ENCODE assay signal across 10 mouse cellular contexts in genomic region chr1:194808261-194808660, GRCm38 (mm10).
DNase-seq lines count a peak whose midpoint lies in the region; ATAC-seq and TF ChIP-seq lines count a peak whose summit lies in the region.
"Had no signal": no experiment of that assay in that cellular context is flagged by ENCODE, and none has a peak within 500 bp of the region (broad histone marks: within the 10 kb centered on the region; RNA-seq: fewer than 3 reads in every experiment).

No protein-coding gene starts in this region.

- H3K4me1 ChIP-seq in intestine, embryonic 14.5 days (replicated peaks; ENCODE audit: control insufficient read depth, insufficient read depth, low read length) = 0 out of 2 replicates have a peak, but pooled peaks cover 2% of the 10 kb centered on the region
- H3K4me1 ChIP-seq in intestine, postnatal 0 days (replicated peaks; ENCODE audit: control insufficient read depth, insufficient read depth, low read length) = no peaks in the 10 kb centered on the region
- no peaks in the 10 kb centered on the region for H3K4me1 ChIP-seq in intestine, embryonic 16.5 days (ENCODE audit: control insufficient read depth, insufficient read depth, low read length)
- H3K4me1 ChIP-seq in cerebellum, adult 2 months (ENCODE audit: control insufficient read depth, insufficient read depth, low read length) = no peaks in the 10 kb centered on the region; the same call in 1 of the 2 replicates

- peak overlapping the region; percentile 48; the same call in 1 of the 2 replicates for H3K27ac ChIP-seq in intestine, embryonic 14.5 days (ENCODE audit: low read depth)
- H3K27ac ChIP-seq in intestine, postnatal 0 days (ENCODE audit: low read depth, low read length) = no peak overlapping the region
- H3K27ac ChIP-seq in intestine, embryonic 16.5 days (ENCODE audit: low read length) = no peak overlapping the region
- H3K27ac ChIP-seq in cerebellum, adult 2 months (ENCODE audit: insufficient read depth, low read length) = no peak overlapping the region
- H3K27ac ChIP-seq: left cerebral cortex, adult 2 months had no signal

- DNase-seq in intestine, embryonic 14.5 days (ENCODE audit: low spot score) = peak; percentile 51
- peak; percentile 43 for DNase-seq in gastrocnemius, postnatal 14 days
- DNase-seq in lung, postnatal 25 days (ENCODE audit: low spot score) = peak; percentile 64
- no peak for DNase-seq in spleen, adult 18-20 months
- no peak for DNase-seq in right cerebral cortex, postnatal 36 days (ENCODE audit: low spot score in 2 of 2)
- no peak for DNase-seq in cerebellum, adult 2 months
- DNase-seq: adrenal gland, postnatal 25 days had no signal

- TF ChIP-seq POLR2A in cerebellum, adult 2 months (IDR thresholded peaks at IDR 0.05; ENCODE audit: borderline replicate concordance, insufficient read depth, low read length) = no peak

- H3K36me3 ChIP-seq in intestine, embryonic 14.5 days (ENCODE audit: control insufficient read depth, insufficient read depth, low read length) = peaks cover 40% of the 10 kb centered on the region
- peaks cover 38% of the 10 kb centered on the region for H3K36me3 ChIP-seq in intestine, postnatal 0 days (ENCODE audit: control insufficient read depth, insufficient read depth)
- H3K36me3 ChIP-seq in intestine, embryonic 16.5 days (ENCODE audit: control insufficient read depth, insufficient read depth, low read length) = 0 out of 2 replicates have a peak, but pooled peaks cover 4% of the 10 kb centered on the region

- intact Hi-C loops in gastrocnemius, postnatal 14 days (cut with DNase I; ENCODE audit: low total_unique reads) = loop anchor here (10.0 kb wide), 1 partner anchor 193 kb away; the partner anchor contains the start of gene Plxna2

- no peaks in the 10 kb centered on the region for H3K9me3 ChIP-seq in intestine, embryonic 14.5 days (ENCODE audit: control insufficient read depth, low read length)
- H3K9me3 ChIP-seq in intestine, postnatal 0 days (ENCODE audit: control insufficient read depth) = no peaks in the 10 kb centered on the region
- H3K9me3 ChIP-seq in intestine, embryonic 16.5 days (ENCODE audit: control insufficient read depth, low read length) = no peaks in the 10 kb centered on the region

- no peak overlapping the region for H3K4me3 ChIP-seq in intestine, embryonic 14.5 days (ENCODE audit: low read depth, low read length)
- H3K4me3 ChIP-seq in intestine, postnatal 0 days (ENCODE audit: low read depth, low read length) = no peak overlapping the region
- no peak overlapping the region for H3K4me3 ChIP-seq in intestine, embryonic 16.5 days (ENCODE audit: low read length)
- H3K4me3 ChIP-seq in cerebellum, adult 2 months (replicated peaks; ENCODE audit: insufficient read depth, low read depth, low read length) = no peak overlapping the region
- H3K4me3 ChIP-seq: left cerebral cortex, adult 2 months had no signal

- H3K27me3 ChIP-seq in intestine, embryonic 14.5 days (replicated peaks; ENCODE audit: control insufficient read depth, insufficient read depth, low read length) = no peaks in the 10 kb centered on the region
- no peaks in the 10 kb centered on the region for H3K27me3 ChIP-seq in intestine, postnatal 0 days (replicated peaks; ENCODE audit: control insufficient read depth, insufficient read depth, low read length)
- H3K27me3 ChIP-seq in intestine, embryonic 16.5 days (replicated peaks; ENCODE audit: control insufficient read depth, insufficient read depth, low read length) = no peaks in the 10 kb centered on the region
- H3K27me3 ChIP-seq in cerebellum, adult 2 months (ENCODE audit: control insufficient read depth, insufficient read depth, low read length) = no peaks in the 10 kb centered on the region

- TF ChIP-seq CTCF in intestine, postnatal 0 days (IDR thresholded peaks at IDR 0.05; ENCODE audit: low read depth) = no peak
- no peak for TF ChIP-seq CTCF in cerebellum, adult 2 months (IDR thresholded peaks at IDR 0.05; ENCODE audit: borderline replicate concordance, insufficient read depth, low read depth, low read length)

- no peak for ATAC-seq in intestine, embryonic 14.5 days (replicated peaks; ENCODE audit: low FRiP score, low TSS enrichment, low read depth)
- no peak for ATAC-seq in intestine, postnatal 0 days
- ATAC-seq in intestine, embryonic 16.5 days = peak; percentile 79

- no peak overlapping the region for H3K9ac ChIP-seq in intestine, embryonic 14.5 days (ENCODE audit: low read length)
- H3K9ac ChIP-seq in intestine, postnatal 0 days (ENCODE audit: low read depth, low read length) = no peak overlapping the region
- H3K9ac ChIP-seq in intestine, embryonic 16.5 days (ENCODE audit: low read depth, low read length) = no peak overlapping the region

- no peak overlapping the region for H3K4me2 ChIP-seq in intestine, embryonic 14.5 days (ENCODE audit: low read length)
- H3K4me2 ChIP-seq in intestine, postnatal 0 days (replicated peaks; ENCODE audit: low read depth) = no peak overlapping the region
- no peak overlapping the region for H3K4me2 ChIP-seq in intestine, embryonic 16.5 days (ENCODE audit: low read depth, low read length)

Comparison
In these comparisons a context has a peak if more than half of its experiments do, and no peak if none do; other contexts are left out.
1. DNase-seq: peak in intestine, embryonic 14.5 days (single experiment), gastrocnemius, postnatal 14 days (single experiment) and lung, postnatal 25 days (single experiment); none in spleen, adult 18-20 months (0 of 2), right cerebral cortex, postnatal 36 days (0 of 2) and cerebellum, adult 2 months (0 of 2).